Mouse (Mus musculus): ENCODE results near the gene Tbc1d16.
A peak's percentile ranks its signal among the peaks of the same experiment; 100 is the strongest.

Tbc1d16 gene

DNA sequence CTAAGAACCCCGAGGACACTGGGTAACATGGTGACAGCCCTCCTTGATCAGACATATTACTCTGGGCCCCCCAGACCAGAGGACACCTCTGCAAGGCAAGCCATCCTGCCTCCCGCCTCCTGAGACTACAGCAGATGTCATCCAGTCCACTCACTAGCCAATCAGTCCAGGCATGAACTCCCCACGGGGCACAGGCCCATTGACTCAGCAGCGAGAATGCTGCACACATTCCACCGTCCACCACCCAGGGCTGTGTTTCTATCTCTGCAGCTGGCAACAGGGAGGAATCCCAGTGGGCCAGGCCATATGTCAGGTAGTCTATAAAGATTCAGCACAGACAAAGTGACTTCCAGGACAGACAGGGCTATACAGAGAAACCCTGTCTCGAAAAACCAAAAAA, 20.3 kb downstream of the Tbc1d16 start:
- DNase-seq (ENCODE audit: low spot score in 2 of 2), result no peak

- peak; percentile 29 to 53 for DNase-seq (ENCODE audit: low spot score in 2 of 2)
Measured at GRCm38 (mm10) chr11:119206562-119206961, 21.7 kb downstream of the Tbc1d16 start.

DNA sequence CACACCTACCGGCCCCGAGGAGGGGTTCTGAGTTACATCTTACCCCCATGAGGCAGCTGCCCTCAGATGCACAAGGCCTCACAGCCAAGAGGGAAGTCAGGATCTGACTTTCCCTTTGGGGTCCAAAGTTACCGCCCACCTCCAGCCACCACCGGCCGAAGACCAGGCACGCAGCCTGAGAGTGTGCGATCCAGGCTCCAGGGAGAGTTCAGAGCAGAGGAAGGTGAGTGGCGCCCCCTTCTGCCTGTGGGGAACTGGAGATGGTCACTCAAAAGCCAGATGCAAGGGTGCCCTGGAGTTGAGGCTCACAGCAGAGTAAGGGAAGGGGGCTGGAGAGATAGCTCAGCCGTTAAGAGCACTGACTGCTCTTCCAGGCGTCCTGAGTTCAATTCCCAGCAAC, 22.6 kb downstream of the Tbc1d16 start:
- no peak for DNase-seq (ENCODE audit: low spot score in 2 of 2)

DNA sequence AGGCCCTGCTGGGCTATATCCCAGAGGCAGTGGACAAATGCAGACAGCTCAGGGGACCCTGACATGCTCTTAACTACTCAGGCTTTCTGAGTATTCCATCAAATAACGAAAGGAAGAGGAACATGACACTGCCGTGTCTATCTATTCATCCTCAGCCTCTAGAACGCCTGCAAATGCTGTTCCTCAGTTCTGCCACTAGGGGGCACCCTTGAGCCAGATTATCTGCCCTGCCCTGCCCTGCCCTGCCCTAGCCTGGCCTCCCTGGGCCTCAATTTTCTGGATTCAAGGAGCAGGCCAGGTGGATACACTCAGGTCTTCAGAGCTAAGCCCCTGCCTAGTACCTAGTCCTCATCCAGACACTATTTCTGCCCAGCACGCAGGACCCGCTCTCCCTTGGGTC, 24.9 kb downstream of the Tbc1d16 start:
- DNase-seq (ENCODE audit: low spot score in 2 of 2), result peak in 1 of 2 experiments; percentile 19

- no peak for DNase-seq (ENCODE audit: low spot score in 2 of 2)
Measured at GRCm38 (mm10) chr11:119199233-119199601, 29.1 kb downstream of the Tbc1d16 start.

DNA sequence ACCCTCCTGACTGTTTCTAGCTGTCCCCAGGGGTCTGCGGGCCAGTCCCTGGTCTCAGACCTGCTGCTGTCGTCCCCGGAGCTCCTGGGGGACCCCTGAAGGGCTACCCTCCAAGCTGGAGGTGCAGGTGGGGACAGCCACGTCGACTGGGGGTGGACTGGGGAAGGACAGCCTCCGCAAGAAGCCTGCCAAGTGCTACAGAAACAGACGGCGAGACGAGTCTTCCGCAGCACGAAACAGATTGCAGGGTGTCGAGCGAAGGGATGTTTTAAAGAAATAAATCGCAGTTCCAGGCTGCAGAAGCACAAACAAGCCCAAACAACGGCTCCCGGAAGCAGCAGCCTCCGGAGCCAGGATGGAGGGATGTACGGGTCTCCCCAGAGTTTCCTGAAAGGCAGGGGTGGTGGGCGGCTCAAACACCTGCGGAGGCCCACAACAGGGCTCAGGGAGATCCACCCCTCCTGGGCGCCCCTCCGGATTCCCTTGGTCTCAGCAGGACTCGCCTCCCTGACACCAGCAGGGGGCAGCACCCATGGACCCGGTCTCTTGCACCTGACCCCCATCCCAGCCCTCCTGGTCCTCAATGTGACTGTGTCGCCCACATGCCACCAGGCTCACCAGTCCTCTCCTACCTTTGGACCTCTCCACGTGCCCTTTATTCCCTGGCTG, 29.6 kb downstream of the Tbc1d16 start:
- peak in 1 of 2 experiments; percentile 46 for DNase-seq (ENCODE audit: low spot score in 2 of 2)

GRCm38 (mm10) chr11:119197618-119198563, 30.4 kb downstream of the Tbc1d16 start:
- DNase-seq (ENCODE audit: low spot score in 2 of 2), result no peak

DNA sequence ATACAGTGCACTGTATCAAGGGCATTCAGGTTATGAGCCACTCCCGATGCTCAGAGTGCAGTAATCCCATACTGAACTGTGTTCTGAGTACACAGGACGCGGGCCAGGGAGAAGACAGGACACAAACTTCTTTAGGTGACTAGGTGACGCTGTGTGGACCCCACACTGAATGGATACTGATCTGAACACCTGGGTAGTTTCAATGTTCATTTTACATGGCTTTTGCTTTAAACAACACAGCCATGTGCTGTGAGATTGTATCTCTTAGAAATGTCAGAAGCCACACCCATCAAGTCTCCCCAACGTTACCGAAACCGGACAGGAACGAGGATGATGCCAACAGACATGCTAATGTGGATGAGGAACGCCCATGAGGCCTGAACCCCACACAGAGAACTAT, 35.7 kb downstream of the Tbc1d16 start:
- no peak for DNase-seq (ENCODE audit: low spot score in 2 of 2)

GRCm38 (mm10) chr11:119192176-119192575, 36.1 kb downstream of the Tbc1d16 start:
- no peak for DNase-seq (ENCODE audit: low spot score in 2 of 2)

- no peak for DNase-seq (ENCODE audit: low spot score in 2 of 2)
Measured at GRCm38 (mm10) chr11:119191606-119192081, 36.7 kb downstream of the Tbc1d16 start.

- peak; percentile 39 to 65 for DNase-seq (ENCODE audit: low spot score in 2 of 2)
Measured at GRCm38 (mm10) chr11:119190498-119190897, 37.8 kb downstream of the Tbc1d16 start.

DNA sequence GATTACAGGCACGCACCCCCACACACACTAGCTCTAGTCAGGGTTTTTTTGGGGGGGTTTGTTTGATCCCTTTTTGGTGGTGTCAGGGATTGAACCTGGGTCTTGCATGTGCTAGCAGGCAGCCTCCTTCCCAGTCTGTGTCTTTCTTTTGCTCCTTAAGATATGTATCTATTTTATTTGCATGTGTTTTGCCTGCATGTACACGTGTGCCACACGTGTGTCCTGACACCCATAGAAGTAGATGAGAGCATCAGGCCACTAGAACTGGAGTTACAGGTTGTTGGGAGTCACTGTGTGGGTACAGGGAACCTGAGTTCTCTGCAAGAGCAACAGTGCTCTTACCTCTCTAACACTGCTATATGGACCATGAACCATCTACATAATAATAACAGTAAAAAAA, 39.0 kb downstream of the Tbc1d16 start:
- DNase-seq (ENCODE audit: low spot score in 2 of 2), result no peak

- DNase-seq (ENCODE audit: low spot score in 2 of 2), result no peak
Measured at GRCm38 (mm10) chr11:119188389-119188788, 39.9 kb downstream of the Tbc1d16 start.

DNA sequence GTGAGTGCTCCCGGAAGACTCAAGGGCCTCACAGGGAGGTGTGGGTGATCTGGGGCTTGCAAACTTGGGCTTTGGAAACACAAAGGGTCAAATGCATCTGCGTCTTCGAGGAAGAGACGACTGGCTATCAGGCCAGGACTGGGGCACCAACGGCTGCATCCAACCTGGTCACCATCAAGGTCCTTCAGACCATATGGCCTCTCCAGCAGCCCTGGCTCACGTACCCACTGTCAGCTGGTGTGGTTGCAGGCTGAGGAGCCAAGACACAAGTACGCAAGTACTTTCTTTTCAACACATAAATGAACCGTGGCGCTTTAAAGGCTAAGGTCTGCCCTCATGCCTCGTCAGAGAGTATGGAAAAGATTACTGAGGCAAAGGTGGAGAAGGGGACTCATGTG, 40.5 kb downstream of the Tbc1d16 start:
- no peak for DNase-seq (ENCODE audit: low spot score in 2 of 2)

DNA sequence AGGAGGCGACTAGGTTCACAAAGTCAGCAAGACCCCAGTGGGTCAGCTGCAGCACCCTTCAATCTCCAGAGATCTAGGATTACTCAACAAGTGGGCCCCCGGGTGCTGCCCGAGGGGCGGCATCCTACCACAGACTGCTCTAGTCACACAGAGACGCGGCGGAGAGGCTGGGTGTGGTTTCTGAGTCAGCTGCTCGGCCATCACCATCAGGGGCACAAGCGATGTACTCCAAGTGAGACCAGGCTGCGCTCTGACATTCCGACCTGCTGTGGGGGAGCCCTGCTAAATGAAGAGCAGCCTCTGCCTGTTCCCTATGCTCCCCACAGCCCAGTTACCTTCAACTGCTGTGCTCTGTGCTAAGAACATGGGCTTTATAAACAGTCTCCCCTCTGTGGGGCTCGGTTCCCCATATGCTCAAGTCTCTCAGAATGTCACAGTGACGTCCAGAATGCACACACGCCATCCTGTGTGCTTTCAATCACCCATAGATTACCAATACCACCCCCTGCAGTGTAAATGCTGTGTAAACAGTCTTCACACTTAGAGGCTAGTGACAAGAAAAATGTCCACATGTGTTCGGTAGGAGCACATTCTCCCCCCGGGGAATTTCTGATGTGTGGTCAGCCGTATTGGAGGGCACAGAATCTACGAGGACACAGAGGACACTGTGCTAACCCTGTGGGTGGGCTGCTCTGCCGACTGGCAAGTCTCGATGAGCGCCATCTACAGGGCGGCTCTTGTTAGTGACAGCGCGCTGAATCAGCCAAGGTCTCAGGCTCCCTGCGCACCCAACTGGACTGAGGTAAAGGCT, 41.1 kb downstream of the Tbc1d16 start:
- peak; percentile 61 to 73 for DNase-seq (ENCODE audit: low spot score in 2 of 2)

DNA sequence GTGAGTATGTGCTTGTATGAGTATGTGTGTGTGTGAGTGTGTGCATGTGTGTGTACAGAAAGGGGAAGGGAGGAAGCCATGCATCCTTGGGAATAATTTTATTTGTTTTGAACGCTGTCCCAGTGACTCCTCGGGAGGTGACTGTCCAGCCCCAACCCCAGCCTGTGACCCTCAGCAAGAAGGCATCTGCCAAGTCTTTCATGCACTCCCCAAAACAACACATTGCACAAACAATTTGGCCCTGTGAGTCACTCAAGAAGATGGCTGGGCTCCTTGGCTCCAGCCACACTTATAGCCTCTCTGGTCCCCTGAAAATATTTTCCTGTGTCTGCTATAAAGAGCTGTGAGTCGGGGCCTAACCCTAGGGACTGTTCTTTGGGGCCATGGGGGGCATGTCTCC, 41.9 kb downstream of the Tbc1d16 start:
- DNase-seq (ENCODE audit: low spot score in 2 of 2), result no peak

DNA sequence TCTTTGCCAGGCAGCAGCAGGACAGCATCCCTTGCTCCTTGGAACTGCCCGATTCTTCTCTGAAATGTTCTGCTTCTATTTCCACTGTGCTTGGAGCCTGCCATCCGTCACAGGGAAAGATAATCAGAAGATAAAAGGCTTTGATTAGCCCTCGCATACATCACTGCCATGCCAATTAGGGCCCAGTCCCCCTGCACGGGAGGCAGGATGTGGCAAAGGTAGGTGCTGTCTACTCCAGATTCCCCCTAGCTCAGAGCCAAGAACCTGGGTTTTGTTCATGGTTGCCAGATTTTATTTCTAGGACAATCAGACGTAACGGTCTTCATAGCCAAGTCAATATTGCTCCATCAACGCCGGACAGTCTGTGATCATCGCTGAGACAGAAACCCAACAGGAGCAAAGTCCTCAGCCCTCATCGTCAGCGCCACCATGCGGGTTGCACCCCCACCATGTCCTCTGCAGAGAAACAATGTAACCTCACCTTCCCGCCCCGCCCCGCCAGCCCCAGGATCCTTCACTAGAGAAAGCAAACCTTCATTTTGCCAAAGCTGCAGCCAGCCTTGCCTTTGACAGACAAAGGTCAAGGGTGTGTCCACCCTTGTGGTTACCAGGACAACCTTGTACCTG, 44.5 kb downstream of the Tbc1d16 start:
- no peak for DNase-seq (ENCODE audit: low spot score in 2 of 2)

DNA sequence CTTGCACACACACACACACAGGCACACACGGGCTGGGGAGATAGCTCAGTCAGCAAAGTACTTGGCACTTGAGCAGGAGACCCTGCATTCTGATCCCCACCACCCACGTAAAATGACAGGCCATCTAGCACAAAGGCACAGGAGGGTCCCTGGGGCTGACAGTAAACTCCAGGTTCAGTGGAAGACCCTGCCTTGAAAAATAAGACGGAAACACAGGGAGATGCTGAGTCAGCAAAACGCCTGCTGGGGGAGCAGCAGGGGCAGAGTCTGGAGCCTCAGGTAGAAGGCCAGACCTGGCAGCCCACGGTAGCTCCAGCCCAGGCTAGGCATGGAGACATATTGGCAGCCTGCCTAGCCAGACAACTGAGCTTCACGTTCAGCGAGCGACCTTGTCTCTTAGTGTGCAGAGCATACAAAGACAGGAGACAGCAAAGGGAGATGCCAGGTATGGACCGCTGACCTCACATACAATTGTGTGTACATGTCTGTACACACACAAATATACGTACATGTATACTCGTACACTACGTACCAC, 46.4 kb downstream of the Tbc1d16 start:
- no peak for DNase-seq (ENCODE audit: low spot score in 2 of 2)

- DNase-seq (ENCODE audit: low spot score in 2 of 2), result no peak
Measured at GRCm38 (mm10) chr11:119180824-119181582, 47.3 kb downstream of the Tbc1d16 start.

GRCm38 (mm10) chr11:119178317-119178716, 50.0 kb downstream of the Tbc1d16 start:
- no peak for DNase-seq (ENCODE audit: low spot score in 2 of 2)
